Mouse (Mus musculus) stomach, embryonic 14.5 days (tissue): ENCODE measurements around the gene Rhbg. TPM values are rescaled to one million over a fixed set of nuclear protein-coding genes. Genes with fewer than 3 reads are reported as not detected.

ENCODE experiments used
- ATAC-seq: fragments of 200-750 bp; cut with Nextera tagmentation; 2 replicates; pipeline ENCODE4 v1.8.0; 2017; ENCODE audit warnings: low read depth, moderate TSS enrichment; ENCODE audit not compliant: insufficient number of reproducible peaks, insufficient read depth, low FRiP score
- H3K27ac ChIP-seq: fragments of 300-500 bp; sonication (generic); 2 replicates; pipeline ENCODE4 v1.5.1; 2014; ENCODE audit warnings: mild to moderate bottlenecking, low read length, moderate library complexity, mixed read lengths
- H3K27me3 ChIP-seq: fragments of 300-500 bp; sonication (generic); 2 replicates; pipeline ENCODE4 v1.6.1; 2014; ENCODE audit warnings: low read length, control low read depth, mixed read lengths; ENCODE audit not compliant: control insufficient read depth, insufficient read depth
- H3K36me3 ChIP-seq: fragments of 300-500 bp; sonication (generic); 2 replicates; pipeline ENCODE4 v1.6.1; 2014; ENCODE audit warnings: mild to moderate bottlenecking, control low read depth, low read length, moderate library complexity, mixed read lengths; ENCODE audit not compliant: control insufficient read depth, insufficient read depth
- H3K4me1 ChIP-seq: fragments of 300-500 bp; sonication (generic); 2 replicates; pipeline ENCODE4 v1.6.1; 2014; ENCODE audit warnings: low read length, control low read depth, mixed read lengths; ENCODE audit not compliant: control insufficient read depth, insufficient read depth
- H3K4me2 ChIP-seq: fragments of 300-500 bp; sonication (generic); replicated peaks from 2 replicates; pipeline ENCODE4 v1.6.1; 2014; ENCODE audit warnings: low read depth, low read length, control low read depth
- H3K4me3 ChIP-seq: fragments of 300-500 bp; sonication (generic); 2 replicates; pipeline ENCODE4 v1.5.1; 2014; ENCODE audit warnings: low read depth, low read length, control low read depth
- H3K9ac ChIP-seq: fragments of 300-500 bp; sonication (generic); replicated peaks from 2 replicates; pipeline ENCODE4 v1.6.1; 2014; ENCODE audit warnings: low read depth, mild to moderate bottlenecking, control low read depth, low read length, moderate library complexity, mixed read lengths
- H3K9me3 ChIP-seq: fragments of 300-500 bp; sonication (generic); 2 replicates; pipeline ENCODE4 v1.6.1; 2016; ENCODE audit warnings: low read depth, low read length, control low read depth; ENCODE audit not compliant: control insufficient read depth
- WGBS: fragments of 180-500 bp; shearing (Covaris S2); extraction: QIAGEN DNeasy Blood & Tissue Kit; methylation state at CpG from one replicate; pipeline ENCODE4 v1.1.7; 2014; 5-methylcytosine and 5-hydroxymethylcytosine counted together
- polyA plus RNA-seq: library from polyadenylated mRNA; unstranded; fragments of >200 nt; fragmentation: Nextera tagmentation; extraction: Ambion mirVana; gene quantifications from 2 replicates; pipeline ENCODE4 v1.2.1, GENCODE M21; 2014

Rhbg gene
- polyA plus RNA-seq, 1 experiment from 2014 or later, result 3.2 TPM

DNA sequence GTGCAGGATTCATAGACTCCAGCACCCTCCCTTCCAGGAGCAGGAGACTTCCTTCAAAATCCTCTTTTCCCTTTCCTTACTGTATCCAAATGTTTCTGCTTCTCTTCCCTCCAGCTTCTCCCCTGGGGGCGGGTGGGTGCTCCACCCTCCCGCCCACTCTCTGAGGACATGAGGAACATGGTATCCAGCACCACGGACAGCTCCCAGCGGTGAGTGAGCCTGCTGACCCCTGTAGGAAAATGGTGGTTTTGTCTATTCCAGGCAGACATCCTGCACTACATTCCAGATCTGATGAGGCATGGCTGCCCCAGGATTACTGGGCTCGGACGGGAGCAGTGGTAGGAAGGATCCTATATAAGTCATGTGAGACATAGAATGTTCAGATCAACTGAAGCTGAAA lies 33.7 kb downstream of the Rhbg start:
- H3K27me3 ChIP-seq, result peaks cover 39% of the 10 kb centered on the region
- H3K9ac ChIP-seq, result no peak overlapping the region
- no peaks in the 10 kb centered on the region for H3K4me1 ChIP-seq
- ATAC-seq, result no peak
- no peaks in the 10 kb centered on the region for H3K36me3 ChIP-seq
- no peak overlapping the region for H3K4me2 ChIP-seq
- no peaks in the 10 kb centered on the region for H3K9me3 ChIP-seq
- no peak overlapping the region for H3K4me3 ChIP-seq
- under 1% methylated on average over 6 of the region's 6 CpGs for WGBS
- no peak overlapping the region for H3K27ac ChIP-seq

DNA sequence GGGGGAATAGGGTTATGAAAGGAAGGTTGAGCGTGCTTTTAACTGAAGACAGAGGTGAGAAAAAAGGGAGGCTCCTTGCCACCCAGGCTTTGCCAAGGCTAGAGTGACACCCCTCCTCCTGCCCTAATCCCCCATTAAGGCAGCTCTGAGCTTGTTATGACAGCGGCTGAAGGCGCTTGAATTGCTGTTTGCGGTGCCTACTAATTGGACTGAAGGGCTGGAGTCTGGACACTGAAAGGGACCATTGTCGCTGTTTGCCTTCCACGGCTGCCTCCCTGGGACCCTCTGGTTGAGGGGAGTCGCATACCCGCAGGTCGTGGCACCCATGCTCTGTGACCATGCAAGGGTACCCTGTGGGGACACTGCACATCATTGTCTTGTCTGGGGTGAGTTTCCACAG lies 34.6 kb downstream of the Rhbg start:
- Histone ChIP-seq H3K4me2 (no peak overlapping the region), H3K9me3 (no peaks in the 10 kb centered on the region), H3K36me3 (no peaks in the 10 kb centered on the region), H3K9ac (no peak overlapping the region), H3K4me3 (no peak overlapping the region), H3K27me3 (peaks cover 47% of the 10 kb centered on the region), H3K27ac (no peak overlapping the region), H3K4me1 (peaks cover 3% of the 10 kb centered on the region; the same call in 1 of the 2 replicates)
- WGBS, result 19% methylated on average over 9 of the region's 9 CpGs
- no peak for ATAC-seq

DNA sequence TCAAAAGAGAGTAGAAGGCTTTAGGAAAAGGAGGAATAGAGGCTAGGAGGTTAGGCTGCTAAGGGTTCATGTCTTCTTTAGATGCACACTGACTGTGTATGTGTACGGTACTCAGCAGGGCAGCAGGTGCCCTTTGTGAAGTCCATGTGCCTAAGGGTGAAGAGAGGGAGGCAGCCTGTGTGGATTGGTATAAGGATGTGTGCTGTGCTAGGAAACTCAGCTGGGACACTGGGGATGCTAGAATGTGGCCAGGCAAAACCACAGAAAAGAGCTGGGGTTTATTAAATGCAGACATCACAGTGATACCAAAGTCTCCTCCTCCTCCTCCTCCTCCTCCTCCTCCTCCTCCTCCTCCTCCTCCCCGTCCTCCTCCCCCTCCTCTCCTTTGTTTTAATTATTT lies 36.8 kb downstream of the Rhbg start:
- H3K36me3 ChIP-seq, result no peaks in the 10 kb centered on the region
- H3K27me3 ChIP-seq, result peaks cover 67% of the 10 kb centered on the region
- no peak overlapping the region for H3K4me2 ChIP-seq
- no peak overlapping the region for H3K9ac ChIP-seq
- H3K27ac ChIP-seq, result no peak overlapping the region
- 57% methylated on average over 1 of the region's 2 CpGs for WGBS
- ATAC-seq, result no peak
- H3K4me1 ChIP-seq, result peaks cover 6% of the 10 kb centered on the region; the same call in 1 of the 2 replicates
- no peak overlapping the region for H3K4me3 ChIP-seq
- no peaks in the 10 kb centered on the region for H3K9me3 ChIP-seq

DNA sequence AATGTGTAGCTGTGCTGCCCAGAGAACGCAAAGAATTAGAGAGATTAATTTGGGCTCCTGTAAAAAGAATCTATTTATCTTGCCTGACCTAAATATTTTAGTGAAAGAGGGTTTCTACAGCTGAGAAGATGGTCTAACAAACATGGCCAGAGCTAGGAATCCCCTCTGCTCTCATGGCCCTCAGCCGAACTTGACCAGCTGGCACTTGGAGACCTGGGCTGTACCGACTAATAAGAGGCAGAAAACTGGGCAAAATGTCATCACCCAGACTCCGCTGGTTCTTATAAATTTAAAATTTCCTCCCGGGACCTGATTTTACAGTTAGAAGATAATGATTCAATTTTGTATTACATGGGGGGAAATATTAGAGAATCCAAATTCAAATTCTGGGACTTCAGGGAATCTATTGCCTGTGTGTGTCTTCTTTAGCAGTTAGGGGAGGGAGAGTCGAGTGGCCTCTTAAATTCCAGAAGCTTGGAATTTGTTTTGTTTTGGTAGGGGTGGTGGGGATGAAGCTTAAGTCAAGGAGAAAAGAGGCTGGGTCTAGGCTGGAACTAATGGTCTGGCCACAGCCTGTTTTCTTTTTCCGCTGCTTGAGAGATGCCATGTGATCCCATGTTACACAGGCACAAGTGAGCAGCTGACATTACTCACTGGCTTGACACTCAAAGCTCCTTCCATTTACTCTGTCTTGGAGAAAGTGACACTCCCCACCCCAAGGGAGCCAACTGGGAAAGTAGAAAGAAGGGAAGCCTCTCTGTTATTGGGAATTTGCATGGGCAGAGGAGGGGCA lies 37.8 kb downstream of the Rhbg start:
- Histone ChIP-seq H3K27ac (no peak overlapping the region), H3K27me3 (peaks cover 74% of the 10 kb centered on the region), H3K36me3 (no peaks in the 10 kb centered on the region), H3K4me3 (no peak overlapping the region), H3K9me3 (no peaks in the 10 kb centered on the region), H3K4me2 (no peak overlapping the region), H3K9ac (no peak overlapping the region), H3K4me1 (peaks cover 6% of the 10 kb centered on the region; the same call in 1 of the 2 replicates)
- no peak for ATAC-seq
- 10% methylated on average over 7 of the region's 7 CpGs for WGBS

DNA sequence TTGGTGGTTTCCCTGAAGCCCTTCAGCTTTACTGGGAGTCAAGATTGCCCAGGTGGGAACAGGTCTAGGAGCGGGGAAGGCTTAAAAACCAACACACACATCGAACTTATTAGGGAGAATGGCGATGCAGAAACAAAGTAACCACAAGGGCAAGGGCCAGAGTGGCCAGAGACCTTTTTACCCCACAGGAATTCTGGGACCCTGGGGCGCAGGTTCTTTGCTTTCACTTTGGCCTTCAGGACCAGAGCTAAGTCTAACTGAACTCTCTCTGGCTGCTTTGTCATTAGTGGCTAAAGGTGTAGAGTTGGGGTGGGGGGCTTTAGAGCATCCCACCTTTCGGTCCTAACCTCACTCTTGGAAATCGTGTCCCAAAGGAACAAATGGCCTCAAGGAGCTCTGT lies 38.4 kb downstream of the Rhbg start:
- Histone ChIP-seq H3K4me1 (peaks cover 6% of the 10 kb centered on the region; the same call in 1 of the 2 replicates), H3K9me3 (no peaks in the 10 kb centered on the region), H3K36me3 (no peaks in the 10 kb centered on the region), H3K9ac (no peak overlapping the region), H3K27me3 (peaks cover 75% of the 10 kb centered on the region), H3K4me2 (no peak overlapping the region), H3K27ac (no peak overlapping the region), H3K4me3 (peak overlapping the region; percentile 18; the same call in 1 of the 2 replicates)
- WGBS, result 3% methylated on average over 6 of the region's 6 CpGs
- ATAC-seq, result no peak

DNA sequence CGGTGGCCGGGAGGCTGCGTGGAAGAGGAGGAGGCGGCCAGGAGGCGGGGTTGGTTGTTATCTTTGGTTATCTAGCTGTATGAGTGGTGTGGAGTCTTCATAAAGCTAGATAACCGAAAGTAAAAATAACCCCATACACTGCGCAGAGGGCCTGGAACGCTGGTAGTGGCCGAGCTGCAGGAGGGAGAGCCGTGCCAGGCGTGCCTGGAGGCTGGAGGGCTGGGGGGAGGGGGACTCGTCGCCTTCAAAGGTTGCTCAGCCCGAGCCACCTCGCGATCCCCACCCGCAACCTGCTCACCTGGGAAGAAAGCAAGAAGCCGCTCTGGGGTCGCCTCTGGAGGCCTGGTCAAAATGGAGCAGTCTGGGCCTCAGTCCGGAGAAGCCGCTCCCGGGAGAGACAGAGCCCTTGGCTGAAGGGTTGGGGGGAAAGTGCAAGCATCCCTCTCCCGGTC lies 38.9 kb downstream of the Rhbg start:
- no peak for ATAC-seq
- H3K9ac ChIP-seq, result no peak overlapping the region
- peaks cover 73% of the 10 kb centered on the region for H3K27me3 ChIP-seq
- H3K4me1 ChIP-seq, result peaks cover 6% of the 10 kb centered on the region; the same call in 1 of the 2 replicates
- no peak overlapping the region for H3K27ac ChIP-seq
- no peaks in the 10 kb centered on the region for H3K9me3 ChIP-seq
- H3K4me3 ChIP-seq, result peak overlapping the region; percentile 18; the same call in 1 of the 2 replicates
- WGBS, result under 1% methylated on average over 23 of the region's 23 CpGs
- peak overlapping the region; percentile 18; the same call in 1 of the 2 replicates for H3K4me2 ChIP-seq
- H3K36me3 ChIP-seq, result no peaks in the 10 kb centered on the region

DNA sequence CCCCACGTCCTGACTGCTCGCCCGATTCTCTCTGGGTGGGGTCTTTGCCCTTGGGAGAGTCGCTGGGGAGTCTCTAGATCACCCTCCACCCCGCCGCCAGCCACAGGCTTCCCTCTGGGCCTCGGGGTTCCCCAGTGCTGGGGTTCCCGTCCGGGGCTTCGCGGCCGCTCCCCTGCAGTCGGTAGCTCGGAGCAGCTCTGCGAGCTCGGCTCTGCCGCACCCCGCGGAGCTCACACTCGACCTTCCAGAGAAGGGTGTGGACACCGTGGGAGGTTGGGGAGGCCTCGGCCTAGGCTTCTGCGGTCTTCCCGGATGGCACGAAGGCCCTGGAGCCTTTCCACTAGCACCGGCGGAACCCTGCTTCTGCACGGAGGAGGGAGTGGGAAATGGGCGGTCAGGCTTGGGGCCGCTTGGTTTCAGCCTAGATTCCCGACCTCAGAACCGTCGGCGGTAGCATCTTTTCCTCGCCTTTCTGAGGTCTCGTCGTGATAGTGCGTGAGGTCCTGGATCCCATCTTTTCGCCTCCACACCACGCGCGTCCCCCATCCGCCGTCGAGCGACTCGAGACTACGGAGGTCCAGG lies 39.4 kb downstream of the Rhbg start:
- no peak for ATAC-seq
- peak overlapping the region; percentile 18; the same call in 1 of the 2 replicates for H3K4me2 ChIP-seq
- no peaks in the 10 kb centered on the region for H3K9me3 ChIP-seq
- peaks cover 6% of the 10 kb centered on the region; the same call in 1 of the 2 replicates for H3K4me1 ChIP-seq
- peaks cover 71% of the 10 kb centered on the region for H3K27me3 ChIP-seq
- H3K27ac ChIP-seq, result no peak overlapping the region
- peak overlapping the region; percentile 18 for H3K4me3 ChIP-seq
- under 1% methylated on average over 48 of the region's 48 CpGs for WGBS
- H3K9ac ChIP-seq, result no peak overlapping the region
- H3K36me3 ChIP-seq, result no peaks in the 10 kb centered on the region

DNA sequence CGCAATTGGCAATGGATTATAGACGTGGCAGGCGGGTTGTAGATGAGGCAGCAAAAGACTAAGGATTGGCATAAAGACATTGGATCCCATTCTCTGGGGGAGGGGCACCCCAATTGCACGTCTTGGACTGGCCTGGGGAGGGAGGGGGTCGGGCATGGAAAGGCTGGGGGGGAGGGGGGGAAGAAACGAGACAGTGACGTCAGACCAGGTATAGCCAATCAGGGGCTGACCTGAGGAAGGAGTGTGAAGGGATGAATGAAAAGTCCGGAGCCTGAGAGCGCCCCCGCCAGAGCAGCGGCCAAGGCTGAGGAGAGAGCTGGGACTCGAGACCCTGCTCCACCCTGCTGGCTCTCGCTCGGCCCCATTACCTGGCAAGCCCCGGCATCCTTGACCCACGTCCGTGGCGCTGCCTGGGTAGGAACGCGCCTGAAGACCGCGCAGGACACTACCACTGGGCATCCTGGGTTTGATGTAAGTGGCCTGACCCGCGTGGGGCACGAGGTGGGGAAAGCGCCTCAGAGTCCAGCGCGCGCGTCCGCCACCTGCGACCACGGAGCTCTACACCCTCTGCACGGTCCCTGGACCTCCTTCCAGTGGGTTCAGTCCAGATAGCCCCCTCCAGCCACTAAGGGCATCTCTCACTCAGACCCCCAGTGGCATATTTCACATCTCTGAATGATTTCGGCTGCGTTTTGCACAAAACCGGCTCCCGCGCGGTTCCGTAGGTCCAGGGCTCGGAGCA lies 40.1 kb downstream of the Rhbg start:
- no peak for ATAC-seq
- Histone ChIP-seq H3K9ac (no peak overlapping the region), H3K9me3 (no peaks in the 10 kb centered on the region), H3K4me2 (0 out of 2 replicates have a peak overlapping the region, but pooled peaks have one; percentile 18), H3K27ac (no peak overlapping the region), H3K36me3 (no peaks in the 10 kb centered on the region), H3K4me1 (peaks cover 6% of the 10 kb centered on the region; the same call in 1 of the 2 replicates), H3K27me3 (peaks cover 73% of the 10 kb centered on the region), H3K4me3 (peak overlapping the region; percentile 18)
- WGBS, result 1% methylated on average over 42 of the region's 42 CpGs
